Mouse (Mus musculus): ENCODE measurements around the gene Kcnh6. TPM values are rescaled to one million over a fixed set of nuclear protein-coding genes. Genes with fewer than 3 reads are reported as not detected.
A peak's percentile ranks its signal among the peaks of the same experiment; 100 is the strongest.
"Not testable (repeated sequence)": the region's sequence is repeated elsewhere in the genome, so short reads cannot be mapped to it uniquely, and the experiment has no call there.

The Kcnh6 gene
- polyA plus RNA-seq, 1 experiment from 2014 or later, result 2.2 TPM

DNA sequence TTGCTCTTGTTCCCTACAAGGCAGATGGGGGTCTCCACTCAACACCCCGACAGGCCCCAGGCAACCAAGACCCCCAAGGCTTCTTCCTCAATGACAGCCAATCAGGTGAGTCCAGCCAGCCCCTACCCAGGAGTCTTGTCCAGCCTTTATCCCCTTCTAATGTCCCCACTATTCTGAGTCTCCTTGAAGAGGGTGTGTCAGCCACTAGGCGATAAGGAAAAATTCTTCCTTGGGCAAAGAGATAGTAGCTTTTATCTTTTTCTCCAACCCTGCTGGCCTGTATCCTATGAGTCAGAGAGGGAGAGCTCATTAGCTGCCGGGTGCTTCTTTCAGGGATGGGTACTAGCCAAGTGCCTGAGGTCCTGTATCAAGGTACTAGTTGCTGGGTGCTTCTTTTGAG, 17.9 kb downstream of the Kcnh6 start:
- 68% methylated on average over 3 of the region's 3 CpGs for WGBS
- Histone ChIP-seq H3K9me3 (no peaks in the 10 kb centered on the region), H3K4me2 (replicated peaks) (no peak overlapping the region), H3K4me3 (replicated peaks) (no peak overlapping the region), H3K27me3 (replicated peaks) (peaks cover 4% of the 10 kb centered on the region; the same call in 1 of the 2 replicates), H3K36me3 (no peaks in the 10 kb centered on the region), H3K4me1 (replicated peaks) (peaks cover 3% of the 10 kb centered on the region; the same call in 1 of the 2 replicates), H3K27ac (no peak overlapping the region), H3K9ac (no peak overlapping the region)
- no peak for ATAC-seq

DNA sequence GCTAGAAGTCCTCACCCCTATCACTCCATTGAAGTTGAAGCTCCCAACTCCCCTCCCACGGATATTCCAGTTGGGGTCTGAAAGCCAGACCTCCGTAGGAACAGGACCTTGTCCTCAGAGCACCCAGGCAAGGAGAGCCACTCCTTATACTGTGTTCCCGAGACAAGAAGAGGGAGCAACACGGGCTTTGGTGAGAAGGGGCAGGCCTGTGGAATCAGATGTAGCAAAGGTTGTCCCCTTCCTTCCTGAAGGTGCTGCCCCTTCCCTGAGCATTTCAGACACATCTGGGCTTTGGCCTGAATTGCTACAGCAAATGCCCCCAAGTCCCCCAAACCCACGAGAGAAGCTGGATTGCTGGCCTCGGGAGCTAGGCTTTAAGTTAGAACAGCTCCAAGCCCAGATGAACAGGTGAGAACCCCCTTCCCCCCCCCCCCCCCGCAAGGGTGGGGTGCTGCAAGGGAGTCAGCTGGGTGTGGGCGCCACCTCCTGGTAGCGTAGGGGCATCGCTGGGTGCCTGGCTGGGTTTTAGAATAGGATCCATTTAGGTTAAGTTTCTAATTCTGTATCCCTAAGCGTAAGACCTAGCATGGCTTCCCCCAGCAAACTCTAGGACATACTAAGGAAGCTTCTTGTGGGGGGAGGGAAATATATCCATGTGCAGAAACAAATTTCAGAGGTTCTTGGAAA, 18.7 kb downstream of the Kcnh6 start:
- no peak overlapping the region for H3K9ac ChIP-seq
- H3K4me2 ChIP-seq (replicated peaks), result no peak overlapping the region
- H3K27ac ChIP-seq, result no peak overlapping the region
- H3K27me3 ChIP-seq (replicated peaks), result no peaks in the 10 kb centered on the region
- no peaks in the 10 kb centered on the region for H3K36me3 ChIP-seq
- H3K4me1 ChIP-seq (replicated peaks), result peaks cover 3% of the 10 kb centered on the region; the same call in 1 of the 2 replicates
- no peak overlapping the region for H3K4me3 ChIP-seq (replicated peaks)
- ATAC-seq, result peak; percentile 43; the same call in 1 of the 2 replicates
- WGBS, result 30% methylated on average over 11 of the region's 11 CpGs
- H3K9me3 ChIP-seq, result no peaks in the 10 kb centered on the region

DNA sequence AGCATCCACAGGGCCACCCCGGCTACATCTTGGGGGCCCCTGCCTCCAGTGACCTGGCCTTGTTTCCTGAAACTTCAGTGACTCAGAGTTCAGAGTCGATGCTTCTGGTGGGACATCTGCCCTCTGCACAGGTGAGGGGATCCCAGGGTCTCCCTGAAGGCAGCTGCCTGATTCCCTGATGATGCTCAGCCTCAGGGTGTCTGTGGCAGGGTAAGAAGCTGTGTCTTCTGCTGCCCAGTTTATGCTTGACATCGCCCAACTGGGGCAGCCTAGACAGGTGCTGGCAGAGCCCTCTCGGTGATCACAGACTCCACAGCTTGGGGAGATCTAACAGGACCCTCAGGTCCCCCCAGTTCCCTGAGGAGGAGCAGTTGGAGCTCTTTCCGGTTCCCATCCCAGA, 19.7 kb downstream of the Kcnh6 start:
- no peak overlapping the region for H3K4me3 ChIP-seq (replicated peaks)
- H3K27ac ChIP-seq, result no peak overlapping the region
- no peaks in the 10 kb centered on the region for H3K27me3 ChIP-seq (replicated peaks)
- ATAC-seq, result no peak
- H3K4me2 ChIP-seq (replicated peaks), result no peak overlapping the region
- H3K36me3 ChIP-seq, result no peaks in the 10 kb centered on the region
- H3K9me3 ChIP-seq, result no peaks in the 10 kb centered on the region
- H3K9ac ChIP-seq, result no peak overlapping the region
- 88% methylated on average over 5 of the region's 5 CpGs for WGBS
- peaks cover 3% of the 10 kb centered on the region; the same call in 1 of the 2 replicates for H3K4me1 ChIP-seq (replicated peaks)

DNA sequence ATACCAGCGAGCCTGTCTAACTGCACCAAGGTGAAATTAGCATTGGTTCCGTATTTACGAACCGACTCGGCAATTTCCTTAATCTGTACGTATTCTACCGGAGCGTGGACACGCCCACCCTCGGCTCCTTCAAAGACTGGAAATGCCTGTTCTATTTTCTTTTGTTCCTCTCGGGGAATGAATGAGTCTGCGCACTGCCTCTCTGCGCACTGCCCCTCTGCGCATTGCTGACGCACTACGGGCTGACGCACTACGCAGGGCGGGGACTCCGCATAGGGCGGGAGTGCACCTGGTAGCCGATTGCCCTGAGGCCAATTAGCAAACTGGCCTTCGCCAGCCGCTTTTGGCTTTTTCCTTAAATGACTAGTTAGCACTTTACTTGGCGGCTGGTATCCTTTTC, 24.1 kb downstream of the Kcnh6 start:
- peak overlapping the region; percentile 37; the same call in 1 of the 2 replicates for H3K4me2 ChIP-seq (replicated peaks)
- not testable (repeated sequence) for H3K9ac ChIP-seq; H3K27ac ChIP-seq; ATAC-seq; H3K4me1 ChIP-seq (replicated peaks); H3K27me3 ChIP-seq (replicated peaks); H3K9me3 ChIP-seq; H3K36me3 ChIP-seq
- peak overlapping the region; percentile 30 for H3K4me3 ChIP-seq (replicated peaks)
- 15% methylated on average over 11 of the region's 25 CpGs for WGBS

DNA sequence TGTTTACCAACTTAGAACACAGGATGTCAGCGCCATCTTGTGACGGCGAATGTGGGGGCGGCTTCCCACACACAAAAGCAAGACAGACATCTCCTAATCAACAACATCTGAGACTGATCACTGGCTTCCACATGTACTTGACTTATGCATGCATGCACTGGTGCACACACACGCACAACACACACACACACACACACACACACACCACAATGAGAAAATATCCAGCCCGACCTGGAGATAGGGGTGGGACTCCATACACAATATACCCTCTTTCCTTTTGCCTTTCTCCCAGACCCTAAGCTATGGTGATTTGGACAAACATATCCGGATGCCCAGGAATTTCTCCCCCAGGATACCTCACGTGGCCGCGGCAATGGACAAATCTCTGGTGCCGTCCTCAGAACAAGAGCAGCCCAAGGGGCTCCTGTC, 25.6 kb downstream of the Kcnh6 start:
- peak; percentile 18 for ATAC-seq
- no peaks in the 10 kb centered on the region for H3K27me3 ChIP-seq (replicated peaks)
- H3K9ac ChIP-seq, result no peak overlapping the region; the same call in 1 of the 2 replicates
- peak overlapping the region; percentile 44 for H3K27ac ChIP-seq
- peak overlapping the region; percentile 39 for H3K4me2 ChIP-seq (replicated peaks)
- no peaks in the 10 kb centered on the region for H3K36me3 ChIP-seq
- peaks cover 5% of the 10 kb centered on the region; the same call in 1 of the 2 replicates for H3K4me1 ChIP-seq (replicated peaks)
- WGBS, result 43% methylated on average over 11 of the region's 11 CpGs
- H3K9me3 ChIP-seq, result no peaks in the 10 kb centered on the region
- H3K4me3 ChIP-seq (replicated peaks), result no peak overlapping the region

DNA sequence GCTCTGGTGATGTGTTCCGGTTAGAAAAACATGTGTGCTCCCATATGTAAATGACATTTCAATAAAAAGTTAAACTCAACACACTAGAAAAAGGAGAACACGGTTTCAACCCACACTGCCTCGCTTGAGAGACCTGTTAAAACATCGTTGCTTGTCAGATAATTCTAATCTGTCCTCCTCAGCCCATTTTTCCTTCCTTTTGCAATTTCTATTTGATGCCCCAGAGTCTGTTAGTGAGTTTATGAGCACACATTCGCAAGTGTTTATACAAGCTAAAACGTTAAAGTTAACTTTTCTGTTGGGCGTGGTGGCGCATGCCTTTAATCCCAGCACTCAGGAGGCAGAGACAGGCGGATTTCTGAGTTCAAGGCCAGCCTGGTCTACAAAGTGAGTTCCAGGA, 27.1 kb downstream of the Kcnh6 start:
- H3K27ac ChIP-seq, result no peak overlapping the region
- H3K4me3 ChIP-seq (replicated peaks), result no peak overlapping the region
- H3K9ac ChIP-seq, result no peak overlapping the region
- H3K4me1 ChIP-seq (replicated peaks), result peaks cover 7% of the 10 kb centered on the region; the same call in 1 of the 2 replicates
- no peaks in the 10 kb centered on the region for H3K9me3 ChIP-seq
- no peaks in the 10 kb centered on the region for H3K27me3 ChIP-seq (replicated peaks)
- ATAC-seq, result no peak
- whole genome bisulfite sequencing, result 84% methylated on average over 9 of the region's 9 CpGs
- no peaks in the 10 kb centered on the region for H3K36me3 ChIP-seq
- H3K4me2 ChIP-seq (replicated peaks), result no peak overlapping the region

DNA sequence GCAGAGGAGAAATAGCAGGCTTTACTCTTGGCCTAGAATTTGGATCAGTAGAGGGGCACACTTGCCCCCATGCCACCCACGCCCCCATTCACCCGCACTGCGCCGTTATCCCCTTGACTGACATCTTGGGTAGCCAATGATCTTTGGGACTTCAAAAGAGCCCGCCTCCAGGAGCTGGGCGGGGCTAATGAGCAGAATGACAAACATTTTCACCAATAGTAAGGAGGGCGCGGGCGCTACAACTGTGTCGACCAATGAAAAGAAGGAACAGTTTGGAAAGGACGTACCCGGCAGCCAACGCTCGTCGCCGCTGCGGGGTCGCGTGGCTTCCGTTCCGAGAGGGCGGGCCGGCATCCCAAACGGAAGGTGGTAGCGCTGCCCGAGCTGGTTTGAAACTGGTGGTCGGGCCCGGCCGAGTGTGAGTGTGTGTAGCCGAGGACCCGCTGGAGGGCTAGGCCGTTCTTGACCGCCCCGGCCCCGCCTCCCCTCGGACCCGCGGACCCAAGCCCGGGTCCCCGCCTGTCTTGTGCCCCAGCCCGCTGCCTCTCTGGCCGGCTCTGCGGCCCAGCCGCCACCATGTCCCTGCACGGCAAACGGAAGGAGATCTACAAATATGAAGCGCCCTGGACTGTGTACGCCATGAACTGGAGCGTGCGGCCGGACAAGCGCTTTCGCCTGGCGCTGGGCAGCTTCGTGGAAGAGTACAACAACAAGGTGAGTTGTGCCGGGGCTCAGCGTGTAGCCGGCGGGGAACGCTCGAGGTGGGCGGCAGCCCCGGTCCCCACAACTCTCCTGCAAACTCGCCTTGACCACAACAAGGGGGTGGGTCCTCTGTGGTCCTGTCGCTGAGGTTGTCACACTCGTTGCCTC, 28.9 kb downstream of the Kcnh6 start, which contains the start of gene Dcaf7:
Gene Dcaf7 (plus strand): TSS at position 325 of the 870 bp plus-strand sequence.
- H3K27ac ChIP-seq, result peak within 1 kb of the TSS; percentile 92
- H3K36me3 ChIP-seq, result no peaks in the 10 kb centered on the region
- peak within 1 kb of the TSS; percentile 98 for H3K9ac ChIP-seq
- H3K4me2 ChIP-seq (replicated peaks), result peak within 1 kb of the TSS; percentile 80
- WGBS, result under 1% methylated on average over 66 of the region's 66 CpGs
- H3K27me3 ChIP-seq (replicated peaks), result no peaks in the 10 kb centered on the region
- peak within 1 kb of the TSS; percentile 99 for H3K4me3 ChIP-seq (replicated peaks)
- ATAC-seq, result peak; percentile 99
- H3K9me3 ChIP-seq, result no peaks in the 10 kb centered on the region
- peaks cover 7% of the 10 kb centered on the region; the same call in 1 of the 2 replicates for H3K4me1 ChIP-seq (replicated peaks)

DNA sequence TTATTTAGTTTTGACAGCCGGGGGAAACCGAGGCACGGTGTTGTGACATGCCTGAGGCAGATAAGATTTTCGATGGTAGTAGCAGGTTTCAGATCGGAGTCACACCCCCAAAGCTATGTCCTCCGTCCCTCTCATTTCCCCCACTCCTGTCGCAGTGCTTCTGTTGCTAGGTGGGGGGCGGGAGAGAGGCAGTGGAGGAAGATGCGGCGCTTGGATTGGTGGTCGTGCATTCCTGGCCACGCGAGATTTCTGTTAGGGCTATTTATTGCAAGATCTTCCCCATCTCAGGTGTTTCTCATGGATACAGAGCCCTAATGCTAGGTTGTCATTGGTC, 29.5 kb downstream of the Kcnh6 start:
- Histone ChIP-seq H3K4me1 (replicated peaks) (peaks cover 7% of the 10 kb centered on the region; the same call in 1 of the 2 replicates), H3K27ac (peak overlapping the region; percentile 92), H3K4me2 (replicated peaks) (peak overlapping the region; percentile 71), H3K9ac (peak overlapping the region; percentile 98), H3K4me3 (replicated peaks) (peak overlapping the region; percentile 99), H3K9me3 (no peaks in the 10 kb centered on the region), H3K36me3 (no peaks in the 10 kb centered on the region), H3K27me3 (replicated peaks) (no peaks in the 10 kb centered on the region)
- under 1% methylated on average over 13 of the region's 13 CpGs for WGBS
- no peak for ATAC-seq

DNA sequence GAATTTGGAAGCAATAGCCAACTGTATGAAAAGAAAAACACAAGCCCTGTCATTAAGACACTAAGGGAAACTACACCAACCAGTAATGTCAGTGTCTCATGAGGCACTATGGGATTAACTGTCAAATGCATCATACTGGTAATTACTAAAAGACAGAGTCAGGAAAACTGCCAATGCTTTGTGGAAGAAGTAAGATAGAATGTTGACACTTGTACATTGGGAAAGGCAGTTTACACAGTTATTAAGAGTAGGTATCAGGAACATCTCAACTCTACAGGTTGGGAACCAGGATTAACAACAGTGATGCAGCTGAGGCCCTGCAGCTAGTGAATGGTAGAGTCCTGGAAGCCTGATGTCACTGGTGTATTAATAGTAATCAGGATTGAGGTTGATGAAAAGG, 36.4 kb downstream of the Kcnh6 start:
- H3K4me2 ChIP-seq (replicated peaks), result no peak overlapping the region
- no peak overlapping the region for H3K9ac ChIP-seq
- H3K36me3 ChIP-seq, result peaks cover 20% of the 10 kb centered on the region
- no peaks in the 10 kb centered on the region for H3K9me3 ChIP-seq
- ATAC-seq, result no peak
- H3K4me3 ChIP-seq (replicated peaks), result no peak overlapping the region
- no peaks in the 10 kb centered on the region for H3K4me1 ChIP-seq (replicated peaks)
- H3K27me3 ChIP-seq (replicated peaks), result no peaks in the 10 kb centered on the region
- no peak overlapping the region for H3K27ac ChIP-seq

DNA sequence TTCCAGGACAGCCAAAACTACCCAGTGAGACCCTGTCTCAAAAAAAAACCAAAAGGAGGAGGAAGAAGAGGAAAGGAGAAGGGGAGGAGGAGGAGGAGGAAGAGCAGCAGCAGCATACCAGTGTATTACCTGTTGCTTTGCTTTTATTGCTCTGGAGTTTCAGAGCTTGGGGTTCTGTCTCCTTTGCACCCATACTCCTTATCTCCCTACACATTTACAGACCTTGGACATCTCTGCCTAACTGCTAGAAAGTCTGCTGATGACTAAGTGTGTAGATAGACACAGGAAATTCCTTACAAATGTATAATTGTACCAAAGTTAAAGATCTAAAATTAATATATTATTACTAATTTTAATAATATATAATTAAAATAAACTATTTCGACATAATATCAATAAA, 37.3 kb downstream of the Kcnh6 start:
- no peaks in the 10 kb centered on the region for H3K9me3 ChIP-seq
- WGBS, result 85% methylated on average over 1 of the region's 1 CpGs
- H3K4me2 ChIP-seq (replicated peaks), result no peak overlapping the region
- H3K4me1 ChIP-seq (replicated peaks), result no peaks in the 10 kb centered on the region
- H3K27ac ChIP-seq, result no peak overlapping the region
- H3K9ac ChIP-seq, result no peak overlapping the region
- H3K4me3 ChIP-seq (replicated peaks), result no peak overlapping the region
- no peaks in the 10 kb centered on the region for H3K27me3 ChIP-seq (replicated peaks)
- ATAC-seq, result no peak; the same call in 1 of the 2 replicates
- H3K36me3 ChIP-seq, result peaks cover 20% of the 10 kb centered on the region

DNA sequence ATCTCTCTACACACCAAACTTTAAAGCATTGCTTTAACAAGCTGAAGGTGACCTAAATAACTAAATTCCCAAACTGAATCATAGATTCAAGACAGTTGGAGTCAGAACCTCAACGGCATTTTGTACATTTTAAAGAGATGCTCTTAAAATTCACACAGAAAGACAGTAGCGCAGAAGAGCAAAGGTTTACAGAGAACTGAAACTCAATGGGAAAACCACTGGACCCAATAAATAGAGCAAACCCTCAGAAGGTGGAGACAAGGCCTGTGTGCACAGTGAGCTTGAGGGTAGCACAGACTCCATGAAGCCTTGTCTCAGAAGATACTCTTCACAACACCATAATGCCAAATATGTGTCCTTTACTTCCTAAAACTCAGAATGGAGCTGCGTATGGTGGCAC, 37.9 kb downstream of the Kcnh6 start:
- 91% methylated on average over 3 of the region's 3 CpGs for WGBS
- H3K4me2 ChIP-seq (replicated peaks), result no peak overlapping the region
- no peaks in the 10 kb centered on the region for H3K27me3 ChIP-seq (replicated peaks)
- no peak overlapping the region for H3K27ac ChIP-seq
- ATAC-seq, result no peak
- H3K9me3 ChIP-seq, result no peaks in the 10 kb centered on the region
- H3K4me3 ChIP-seq (replicated peaks), result no peak overlapping the region
- no peak overlapping the region for H3K9ac ChIP-seq
- no peaks in the 10 kb centered on the region for H3K4me1 ChIP-seq (replicated peaks)
- peaks cover 21% of the 10 kb centered on the region for H3K36me3 ChIP-seq

DNA sequence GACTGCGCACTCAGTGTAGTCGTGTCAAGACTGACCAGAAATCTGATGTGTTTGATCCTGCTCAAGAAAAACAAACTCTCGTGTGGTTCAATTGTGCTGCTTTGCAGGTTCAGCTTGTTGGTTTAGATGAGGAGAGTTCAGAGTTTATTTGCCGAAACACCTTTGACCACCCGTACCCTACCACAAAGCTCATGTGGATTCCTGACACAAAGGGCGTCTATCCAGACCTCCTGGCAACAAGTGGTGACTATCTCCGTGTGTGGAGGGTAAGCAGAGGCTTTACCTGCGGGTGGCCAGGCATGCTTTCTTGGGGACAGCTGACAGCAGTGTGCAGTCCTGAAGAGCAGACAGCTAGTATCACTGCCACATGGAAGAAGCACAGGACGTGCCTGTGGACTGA, 38.7 kb downstream of the Kcnh6 start:
- H3K9me3 ChIP-seq, result no peaks in the 10 kb centered on the region
- H3K27ac ChIP-seq, result no peak overlapping the region
- no peak overlapping the region for H3K9ac ChIP-seq
- no peak overlapping the region for H3K4me3 ChIP-seq (replicated peaks)
- no peaks in the 10 kb centered on the region for H3K4me1 ChIP-seq (replicated peaks)
- no peaks in the 10 kb centered on the region for H3K27me3 ChIP-seq (replicated peaks)
- H3K36me3 ChIP-seq, result peaks cover 29% of the 10 kb centered on the region
- H3K4me2 ChIP-seq (replicated peaks), result no peak overlapping the region
- 81% methylated on average over 9 of the region's 9 CpGs for WGBS
- ATAC-seq, result no peak

All from intestine, embryonic 15.5 days (tissue).